Mouse (Mus musculus): Measurements from ENCODE around the gene Txk.

DNA sequence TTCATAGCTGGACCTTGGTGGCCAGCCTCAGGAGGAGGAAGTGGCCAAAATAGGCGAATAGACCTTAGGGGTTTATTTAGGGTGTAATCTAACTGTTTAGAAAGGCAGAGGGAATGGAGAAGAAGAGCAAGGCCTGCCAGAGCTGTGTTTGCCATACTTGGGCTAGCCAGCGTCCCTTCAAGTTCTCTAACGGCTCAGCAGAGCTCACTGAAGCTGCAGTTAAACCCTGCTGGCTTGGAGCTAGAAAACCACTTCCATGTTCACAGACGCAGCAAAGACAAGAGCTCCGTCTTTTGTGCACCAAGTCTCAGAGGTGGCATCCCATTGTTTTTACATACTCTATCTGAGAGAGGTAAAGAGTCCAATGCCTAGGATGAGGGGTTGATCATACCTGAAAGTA, 2.4 kb downstream of the Txk start:
- TF ChIP-seq POLR2A (IDR thresholded peaks at IDR 0.05; ENCODE audit: borderline replicate concordance, extremely low read depth, insufficient read depth, insufficient read length, poor library complexity, severe bottlenecking): no peak
- no peak for TF ChIP-seq CTCF (IDR thresholded peaks at IDR 0.05; ENCODE audit: borderline replicate concordance, extremely low read depth, insufficient read depth, insufficient read length)
